Mouse (Mus musculus) erythroblast, embryonic 14.5 days (primary cell): ENCODE data around the gene Fbxl19.

Experiments
- GATA1 ChIP-seq: IDR thresholded peaks from 2 replicates; pipeline ENCODE4 v1.6.1; 2012; ENCODE audit warnings: low read length, inconsistent platforms, mixed read lengths
- TAL1 ChIP-seq: IDR thresholded peaks from 3 replicates; pipeline ENCODE4 v1.6.1; 2012; ENCODE audit warnings: low read length, inconsistent platforms, mixed read lengths

DNA sequence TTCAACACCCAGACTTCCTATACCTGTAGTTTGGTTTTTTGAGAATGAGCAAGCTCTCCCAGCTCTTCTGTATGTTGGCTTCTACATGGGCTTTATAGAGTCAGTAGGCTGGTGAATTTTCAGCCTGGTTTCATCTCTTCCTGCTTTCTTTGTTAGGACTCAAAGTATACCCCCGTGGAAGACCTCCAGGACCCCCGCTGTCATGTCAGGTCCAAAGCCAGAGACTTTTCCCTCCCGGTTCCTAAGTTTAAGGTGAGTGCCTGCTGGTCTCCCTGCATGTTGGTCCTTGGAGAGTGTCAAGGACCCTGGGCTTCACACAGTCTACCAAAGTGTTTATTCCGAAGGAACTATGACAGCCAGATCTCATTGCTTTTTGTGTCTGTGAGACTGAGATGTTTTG lies 34.0 kb downstream of the Fbxl19 start:
- no peak for TF ChIP-seq GATA1
- no peak for TF ChIP-seq TAL1
